Mouse (Mus musculus) G1E (cell line): ENCODE results near the gene Pcsk2. TPM values are rescaled to one million over a fixed set of nuclear protein-coding genes. Genes with fewer than 3 reads are reported as not detected.

Source experiments
- ATAC-seq: 2 replicates; pipeline ENCODE4 v1.8.0; 2016; ENCODE audit warnings: mild to moderate bottlenecking; ENCODE audit not compliant: insufficient number of reproducible peaks, poor library complexity, low FRiP score, severe bottlenecking; ENCODE audit errors: extremely low read depth
- DNase-seq: peaks from one replicate; pipeline ENCODE4 v3.0.0; 2012; ENCODE audit warnings: low spot score
- H3K27me3 ChIP-seq: 2 replicates; pipeline ENCODE4 v1.6.1; 2012; ENCODE audit warnings: mild to moderate bottlenecking, low read length, inconsistent platforms; ENCODE audit not compliant: insufficient read depth
- H3K36me3 ChIP-seq: replicated peaks from 2 replicates; pipeline ENCODE3; 2012; ENCODE audit warnings: mild to moderate bottlenecking, inconsistent platforms
- H3K4me1 ChIP-seq: 2 replicates; pipeline ENCODE4 v1.6.1; 2012; ENCODE audit warnings: low read depth, low read length, inconsistent platforms, mixed read lengths; ENCODE audit not compliant: insufficient read depth
- H3K4me3 ChIP-seq: 2 replicates; pipeline ENCODE4 v1.5.1; 2012; ENCODE audit warnings: low read depth, mild to moderate bottlenecking, inconsistent platforms, low read length, moderate library complexity, mixed read lengths
- H3K9me3 ChIP-seq: replicated peaks from 2 replicates; pipeline ENCODE4 v1.6.1; 2012; ENCODE audit warnings: inconsistent platforms
- CTCF ChIP-seq: IDR thresholded peaks from 2 replicates; pipeline ENCODE4 v1.5.1; 2012; ENCODE audit warnings: low read depth, low read length, inconsistent platforms, mixed read lengths
- GATA1 ChIP-seq: IDR thresholded peaks from 2 replicates; pipeline ENCODE4 v1.6.1; 2012; ENCODE audit warnings: borderline replicate concordance, low read length, inconsistent platforms, mixed read lengths
- GATA2 ChIP-seq: IDR thresholded peaks from 2 replicates; pipeline ENCODE4 v1.6.1; 2012; ENCODE audit warnings: low read depth, low read length, inconsistent platforms, borderline replicate concordance
- POLR2AphosphoS5 ChIP-seq: IDR thresholded peaks from 2 replicates; pipeline ENCODE4 v1.6.1; 2012; ENCODE audit warnings: low read depth, low read length, inconsistent platforms; ENCODE audit not compliant: insufficient replicate concordance
- TAL1 ChIP-seq: conservative IDR thresholded peaks from 2 replicates; pipeline ENCODE4 v1.6.1; 2012; ENCODE audit warnings: low read depth, low read length, inconsistent platforms, mixed read lengths
- polyA plus RNA-seq: library from polyadenylated mRNA; stranded (reverse); fragments of >175 nt; gene quantifications from 2 replicates; pipeline ENCODE4 v1.2.3, GENCODE M21; 2012
- total RNA-seq, 2 experiments: library from RNA; stranded (forward) in 1 of 2; stranded (reverse) in 1 of 2; fragments of 200-1000 nt in 1 of 2; fragments of >200 nt in 1 of 2; fragmentation: Nextera tagmentation in 1 of 2; gene quantifications; 2 replicates each; pipeline ENCODE4 v1.2.3; 2014 to 2017

The Pcsk2 gene
- total RNA-seq (2014; fragmentation: Nextera tagmentation) (0.15 TPM in 1 of 2 replicates, not detected in the other), total RNA-seq (2017) (0.06 and 0.27 TPM in 2 replicates), polyA plus RNA-seq (not detected in 2 replicates)

GRCm38 (mm10) chr2:143545758-143546246 is at the start of gene Pcsk2:
Gene Pcsk2 (plus strand): TSS chr2:143546156.
- DNase-seq (no peak), ATAC-seq (no peak)
- no peaks in the 10 kb centered on the region for H3K27me3 ChIP-seq
- no peak within 1 kb of the TSS for H3K4me3 ChIP-seq
- H3K9me3 ChIP-seq: peaks cover 49% of the 10 kb centered on the region
- H3K4me1 ChIP-seq: no peaks in the 10 kb centered on the region
- TF ChIP-seq POLR2AphosphoS5: no peak
- TF ChIP-seq GATA2: no peak
- TF ChIP-seq GATA1: no peak
- no peak for TF ChIP-seq TAL1
- TF ChIP-seq CTCF: no peak
- no peaks in the 10 kb centered on the region for H3K36me3 ChIP-seq

GRCm38 (mm10) chr2:143500845-143501244 is 45.1 kb upstream of the Pcsk2 start:
- Histone ChIP-seq H3K36me3 (no peaks in the 10 kb centered on the region), H3K9me3 (peaks cover 24% of the 10 kb centered on the region), H3K27me3 (no peaks in the 10 kb centered on the region), H3K4me3 (no peak overlapping the region), H3K4me1 (no peaks in the 10 kb centered on the region)
- ATAC-seq (no peak), DNase-seq (no peak)
- no peak for TF ChIP-seq GATA2
- TF ChIP-seq POLR2AphosphoS5: no peak
- TF ChIP-seq TAL1: no peak
- no peak for TF ChIP-seq GATA1
- TF ChIP-seq CTCF: no peak

GRCm38 (mm10) chr2:143501760-143502159 is 44.2 kb upstream of the Pcsk2 start:
- H3K4me3 ChIP-seq: no peak overlapping the region
- no peak for ATAC-seq
- peaks cover 25% of the 10 kb centered on the region for H3K9me3 ChIP-seq
- DNase-seq: no peak
- no peaks in the 10 kb centered on the region for H3K36me3 ChIP-seq
- TF ChIP-seq GATA2: no peak
- no peak for TF ChIP-seq POLR2AphosphoS5
- TF ChIP-seq GATA1: no peak
- TF ChIP-seq TAL1: no peak
- no peak for TF ChIP-seq CTCF
- no peaks in the 10 kb centered on the region for H3K27me3 ChIP-seq
- no peaks in the 10 kb centered on the region for H3K4me1 ChIP-seq

GRCm38 (mm10) chr2:143502203-143502602 is 43.8 kb upstream of the Pcsk2 start:
- peaks cover 22% of the 10 kb centered on the region for H3K9me3 ChIP-seq

GRCm38 (mm10) chr2:143536485-143536884 is 9.5 kb upstream of the Pcsk2 start:
- DNase-seq: no peak

More at GRCm38 (mm10) chr2:143502203-143502602, 43.8 kb upstream of the Pcsk2 start:
- ATAC-seq (no peak), DNase-seq (no peak)
- TF ChIP-seq TAL1 (no peak), GATA1 (no peak), GATA2 (no peak), CTCF (no peak), POLR2AphosphoS5 (no peak)
- Histone ChIP-seq H3K36me3 (no peaks in the 10 kb centered on the region), H3K4me3 (no peak overlapping the region), H3K27me3 (no peaks in the 10 kb centered on the region), H3K4me1 (no peaks in the 10 kb centered on the region)

GRCm38 (mm10) chr2:143545299-143545751 is 631 bp upstream of the Pcsk2 start:
- no peak for DNase-seq

More at GRCm38 (mm10) chr2:143536485-143536884, 9.5 kb upstream of the Pcsk2 start:
- TF ChIP-seq GATA2 (no peak), CTCF (no peak), POLR2AphosphoS5 (no peak), TAL1 (no peak), GATA1 (no peak)
- no peaks in the 10 kb centered on the region for H3K36me3 ChIP-seq
- peak; percentile 34; the same call in 1 of the 2 replicates for ATAC-seq
- no peak overlapping the region for H3K4me3 ChIP-seq
- H3K9me3 ChIP-seq: peaks cover 10% of the 10 kb centered on the region
- no peaks in the 10 kb centered on the region for H3K27me3 ChIP-seq
- H3K4me1 ChIP-seq: no peaks in the 10 kb centered on the region

More at GRCm38 (mm10) chr2:143545299-143545751, 631 bp upstream of the Pcsk2 start:
- ATAC-seq: no peak
- Histone ChIP-seq H3K4me1 (no peaks in the 10 kb centered on the region), H3K36me3 (no peaks in the 10 kb centered on the region), H3K4me3 (no peak overlapping the region), H3K9me3 (peaks cover 49% of the 10 kb centered on the region), H3K27me3 (no peaks in the 10 kb centered on the region)
- no peak for TF ChIP-seq GATA1
- TF ChIP-seq GATA2: no peak
- TF ChIP-seq CTCF: no peak
- no peak for TF ChIP-seq POLR2AphosphoS5
- TF ChIP-seq TAL1: no peak
